Mouse (Mus musculus) stomach, postnatal 0 days (tissue): ENCODE results near the gene Zfhx3.

Experiments used
- CTCF ChIP-seq: IDR thresholded peaks from 2 replicates; pipeline ENCODE4 v1.5.1; 2016; ENCODE audit warnings: antibody characterized with exemption, low read depth, mild to moderate bottlenecking, moderate library complexity
- EP300 ChIP-seq: optimal IDR thresholded peaks from 2 replicates; pipeline ENCODE3; 2016; ENCODE audit warnings: antibody characterized with exemption

- TF ChIP-seq EP300 = no peak
- TF ChIP-seq CTCF = no peak
These were observed 494.9 kb downstream of the Zfhx3 start for GRCm38 (mm10) chr8:108437316-108437830.
